ENCODE assay signal across 12 mouse cellular contexts in genomic region chr11:96929766-96930331, GRCm38 (mm10). TPM values are rescaled to one million over a fixed set of nuclear protein-coding genes. Genes with fewer than 3 reads are reported as not detected.
DNase-seq lines count a peak whose midpoint lies in the region; ATAC-seq and TF ChIP-seq lines count a peak whose summit lies in the region.
"Had no signal": no experiment of that assay in that cellular context is flagged by ENCODE, and none has a peak within 500 bp of the region (broad histone marks: within the 10 kb centered on the region; RNA-seq: fewer than 3 reads in every experiment).

No protein-coding gene starts in this region.

- TF ChIP-seq POLR2A in MEL (IDR thresholded peaks at IDR 0.05; ENCODE audit: control insufficient read depth in 1 of 2, insufficient read depth in 1 of 2, low read depth in 1 of 2, low read length in 2 of 2, poor library complexity in 1 of 2): no peak

- no peak overlapping the region for H3K9ac ChIP-seq in MEL (ENCODE audit: control insufficient read depth, low read depth, low read length, poor library complexity, severe bottlenecking)
- peak overlapping the region; percentile 5; the same call in 1 of the 2 replicates for H3K9ac ChIP-seq in embryonic facial prominence, embryonic 14.5 days (ENCODE audit: low read depth, low read length)
- peak overlapping the region; percentile 72 for H3K9ac ChIP-seq in kidney, embryonic 16.5 days (replicated peaks; ENCODE audit: low read length)
- peak overlapping the region; percentile 24 for H3K9ac ChIP-seq in liver, embryonic 14.5 days (replicated peaks)
- H3K9ac ChIP-seq: forebrain, embryonic 12.5 days had no signal

- H3K4me3 ChIP-seq in MEL (ENCODE audit: control insufficient read depth in 1 of 2, insufficient read depth in 1 of 2, low read depth in 2 of 2, low read length in 2 of 2): no peak overlapping the region
- H3K4me3 ChIP-seq in embryonic facial prominence, embryonic 14.5 days (ENCODE audit: low read depth, low read length): no peak overlapping the region
- peak overlapping the region; percentile 50 for H3K4me3 ChIP-seq in kidney, embryonic 16.5 days (ENCODE audit: low read length)
- 0 out of 4 replicates have a peak overlapping the region, but pooled peaks of 1 of the 2 experiments have one; percentile 6 for H3K4me3 ChIP-seq in liver, embryonic 14.5 days (ENCODE audit: insufficient read depth in 1 of 2, low read depth in 2 of 2, low read length in 2 of 2)
- H3K4me3 ChIP-seq: forebrain, embryonic 12.5 days had no signal

- peak; percentile 51 for DNase-seq in MEL (ENCODE audit: low read depth, low spot score)
- no peak for DNase-seq in embryonic facial prominence, embryonic 14.5 days (ENCODE audit: low spot score)
- DNase-seq in liver, embryonic 14.5 days (ENCODE audit: low read depth in 3 of 3, low spot score in 3 of 3): no peak
- no peak for DNase-seq in frontal cortex, postnatal 36 days (ENCODE audit: low spot score in 2 of 2)
- DNase-seq in embryo, embryonic 9.5 days (ENCODE audit: extremely low spot score): no peak
- no peak for DNase-seq in spleen, adult 18-20 months
- DNase-seq in gastrocnemius, adult 18-20 months (ENCODE audit: low spot score): no peak
- DNase-seq: heart, postnatal 36 days had no signal

- 0 out of 2 replicates have a peak overlapping the region, but pooled peaks have one; percentile 24 for H3K4me2 ChIP-seq in embryonic facial prominence, embryonic 14.5 days (ENCODE audit: low read depth, low read length)
- peak overlapping the region; percentile 52 for H3K4me2 ChIP-seq in kidney, embryonic 16.5 days (replicated peaks; ENCODE audit: low read depth, low read length)
- H3K4me2 ChIP-seq in liver, embryonic 14.5 days (ENCODE audit: low read depth): peak overlapping the region; percentile 47
- H3K4me2 ChIP-seq: forebrain, embryonic 12.5 days had no signal

- peaks cover 0 to 18% of the 10 kb centered on the region in 2 experiments; a peak in 2 of 4 replicates for H3K36me3 ChIP-seq in MEL (ENCODE audit: control insufficient read depth in 1 of 2, insufficient read depth in 2 of 2, low read length in 2 of 2)
- H3K36me3 ChIP-seq in embryonic facial prominence, embryonic 14.5 days (ENCODE audit: control insufficient read depth, insufficient read depth, low read length): no peaks in the 10 kb centered on the region
- H3K36me3 ChIP-seq in kidney, embryonic 16.5 days (ENCODE audit: insufficient read depth, low read length): no peaks in the 10 kb centered on the region
- H3K36me3 ChIP-seq in liver, embryonic 14.5 days (replicated peaks; ENCODE audit: control insufficient read depth, insufficient read depth, low read depth): no peaks in the 10 kb centered on the region
- H3K36me3 ChIP-seq: forebrain, embryonic 12.5 days had no signal

- TF ChIP-seq RAD21 in MEL (IDR thresholded peaks at IDR 0.05; ENCODE audit: low read depth, low read length): no peak

- no peaks in the 10 kb centered on the region for H3K9me3 ChIP-seq in MEL (replicated peaks; ENCODE audit: insufficient read depth, low read length)
- H3K9me3 ChIP-seq in embryonic facial prominence, embryonic 14.5 days (ENCODE audit: control insufficient read depth, low read length): no peaks in the 10 kb centered on the region
- no peaks in the 10 kb centered on the region for H3K9me3 ChIP-seq in kidney, embryonic 16.5 days (ENCODE audit: low read length)
- no peaks in the 10 kb centered on the region for H3K9me3 ChIP-seq in liver, embryonic 14.5 days (ENCODE audit: control insufficient read depth, low read length)
- H3K9me3 ChIP-seq: forebrain, embryonic 12.5 days had no signal

- no peak for ATAC-seq in embryonic facial prominence, embryonic 14.5 days (ENCODE audit: low read depth)
- ATAC-seq in kidney, embryonic 16.5 days (ENCODE audit: low FRiP score, low TSS enrichment): peak; percentile 72
- ATAC-seq in liver, embryonic 14.5 days (ENCODE audit: insufficient read depth): peak; percentile 60

- H3K27ac ChIP-seq in MEL (ENCODE audit: control insufficient read depth, low read depth, low read length): no peak overlapping the region
- H3K27ac ChIP-seq in embryonic facial prominence, embryonic 14.5 days (replicated peaks; ENCODE audit: low read depth, low read length): no peak overlapping the region
- H3K27ac ChIP-seq in kidney, embryonic 16.5 days (ENCODE audit: low read length): peak overlapping the region; percentile 99
- peak overlapping the region; percentile 69 for H3K27ac ChIP-seq in liver, embryonic 14.5 days
- H3K27ac ChIP-seq: forebrain, embryonic 12.5 days had no signal

- peak in 1 of 2 experiments; percentile 57; a peak in 1 of 4 replicates for TF ChIP-seq EP300 in MEL (IDR thresholded peaks at IDR 0.05; ENCODE audit: low read depth in 1 of 2, low read length in 2 of 2)
- peak; percentile 70 for TF ChIP-seq EP300 in liver, embryonic 14.5 days (IDR thresholded peaks at IDR 0.05; ENCODE audit: low read depth)

- no peak for TF ChIP-seq CTCF in MEL (IDR thresholded peaks at IDR 0.05 in 2 of 3, conservative IDR thresholded peaks at IDR 0.05 in 1 of 3; ENCODE audit: control insufficient read depth in 1 of 3, insufficient read depth in 1 of 3, low read depth in 2 of 3, low read length in 3 of 3, poor library complexity in 1 of 3, severe bottlenecking in 1 of 3)
- TF ChIP-seq CTCF in liver, embryonic 14.5 days (IDR thresholded peaks at IDR 0.05; ENCODE audit: low read depth): no peak

- H3K27me3 ChIP-seq in MEL (ENCODE audit: control insufficient read depth in 1 of 2, insufficient read depth in 2 of 2, low read length in 2 of 2): no peaks in the 10 kb centered on the region
- peaks cover 3% of the 10 kb centered on the region; the same call in 1 of the 2 replicates for H3K27me3 ChIP-seq in embryonic facial prominence, embryonic 14.5 days (replicated peaks; ENCODE audit: control insufficient read depth, insufficient read depth, low read length)
- no peaks in the 10 kb centered on the region for H3K27me3 ChIP-seq in kidney, embryonic 16.5 days (ENCODE audit: insufficient read depth, low read length)
- H3K27me3 ChIP-seq in liver, embryonic 14.5 days (ENCODE audit: control insufficient read depth, insufficient read depth, low read length): no peaks in the 10 kb centered on the region

- H3K4me1 ChIP-seq in MEL (ENCODE audit: control insufficient read depth in 1 of 2, insufficient read depth in 2 of 2, low read length in 2 of 2): peaks cover 9 to 23% of the 10 kb centered on the region in 2 experiments
- peaks cover 4% of the 10 kb centered on the region; the same call in 1 of the 2 replicates for H3K4me1 ChIP-seq in embryonic facial prominence, embryonic 14.5 days (ENCODE audit: control insufficient read depth, insufficient read depth, low read length)
- H3K4me1 ChIP-seq in kidney, embryonic 16.5 days (ENCODE audit: insufficient read depth, low read length): peaks cover 22% of the 10 kb centered on the region
- H3K4me1 ChIP-seq in liver, embryonic 14.5 days (replicated peaks; ENCODE audit: control insufficient read depth in 2 of 2, insufficient read depth in 2 of 2, low read length in 1 of 2): peaks cover 77 to 83% of the 10 kb centered on the region in 2 experiments

- WGBS in embryonic facial prominence, embryonic 14.5 days: 47% methylated on average over 9 of the region's 9 CpGs
- 54% methylated on average over 9 of the region's 9 CpGs for WGBS in kidney, embryonic 16.5 days
- WGBS in liver, embryonic 14.5 days (ENCODE audit: insufficient replicate concordance): 16% methylated on average over 9 of the region's 9 CpGs

- H3K79me2 ChIP-seq in MEL (ENCODE audit: control insufficient read depth, insufficient read depth, low read length, poor library complexity): no peaks in the 10 kb centered on the region

RNA-seq across cellular contexts. Expression of gene Prr15l, which starts 1.9 kb away (rescaled TPM):
- total RNA-seq in MEL (2012; rRNA removed): 0.08 TPM in 1 of 2 replicates, not detected in the other
- under 1 TPM in 1 of 2 experiments, not detected in 1; 0.19 TPM for polyA plus RNA-seq in MEL (2012; ENCODE audit: insufficient read depth in 1 of 2, insufficient read length in 2 of 2, low read depth in 1 of 2, low replicate concordance in 2 of 2, missing spikeins in 1 of 2)
- polyA plus RNA-seq in embryonic facial prominence, embryonic 14.5 days (2014; fragmentation: Nextera tagmentation; extraction: Ambion mirVana): 3.1 and 4.7 TPM in 2 replicates
- polyA plus RNA-seq in kidney, embryonic 16.5 days (2015; fragmentation: Nextera tagmentation; extraction: Ambion mirVana): 52.5 and 55.8 TPM in 2 replicates
- polyA plus RNA-seq in liver, embryonic 14.5 days (2012; rRNA removed): 2.8 and 3.3 TPM in 2 replicates
- 4.9 and 8.5 TPM in 2 replicates for polyA plus RNA-seq in liver, embryonic 14.5 days (2014; fragmentation: Nextera tagmentation; extraction: Ambion mirVana)
- not detected for total RNA-seq in gastrocnemius, adult 18-20 months (2021)
- total RNA-seq: layer of hippocampus, adult 18-20 months; left cerebral cortex, postnatal 14 days had no signal

RNA-seq across cellular contexts. Expression of gene Cdk5rap3, which starts 13.6 kb away (rescaled TPM):
- total RNA-seq in MEL (2012; rRNA removed): 45.2 and 48.9 TPM in 2 replicates
- 10 to 100 TPM in 1 of 2 experiments, not detected in 1; 55.4 TPM for polyA plus RNA-seq in MEL (2012; ENCODE audit: insufficient read depth in 1 of 2, insufficient read length in 2 of 2, low read depth in 1 of 2, low replicate concordance in 2 of 2, missing spikeins in 1 of 2)
- 65.5 and 83.4 TPM in 2 replicates for polyA plus RNA-seq in embryonic facial prominence, embryonic 14.5 days (2014; fragmentation: Nextera tagmentation; extraction: Ambion mirVana)
- 83.7 and 88.3 TPM in 2 replicates for polyA plus RNA-seq in kidney, embryonic 16.5 days (2015; fragmentation: Nextera tagmentation; extraction: Ambion mirVana)
- polyA plus RNA-seq in liver, embryonic 14.5 days (2012; rRNA removed): 14.2 and 20.1 TPM in 2 replicates
- polyA plus RNA-seq in liver, embryonic 14.5 days (2014; fragmentation: Nextera tagmentation; extraction: Ambion mirVana): 34.1 and 36.4 TPM in 2 replicates
- 10 to 100 TPM; 24.9 to 25.7 TPM for total RNA-seq in gastrocnemius, adult 18-20 months (2021)

RNA-seq across cellular contexts. Expression of gene Pnpo, which starts 13.9 kb away (rescaled TPM):
- 41.7 and 55.7 TPM in 2 replicates for total RNA-seq in MEL (2012; rRNA removed)
- 10 to 100 TPM in 1 of 2 experiments, not detected in 1; 38.8 TPM for polyA plus RNA-seq in MEL (2012; ENCODE audit: insufficient read depth in 1 of 2, insufficient read length in 2 of 2, low read depth in 1 of 2, low replicate concordance in 2 of 2, missing spikeins in 1 of 2)
- 26.8 and 27.4 TPM in 2 replicates for polyA plus RNA-seq in embryonic facial prominence, embryonic 14.5 days (2014; fragmentation: Nextera tagmentation; extraction: Ambion mirVana)
- polyA plus RNA-seq in kidney, embryonic 16.5 days (2015; fragmentation: Nextera tagmentation; extraction: Ambion mirVana): 38.0 TPM in 2 replicates
- 315 and 355 TPM in 2 replicates for polyA plus RNA-seq in liver, embryonic 14.5 days (2012; rRNA removed)
- 564 and 592 TPM in 2 replicates for polyA plus RNA-seq in liver, embryonic 14.5 days (2014; fragmentation: Nextera tagmentation; extraction: Ambion mirVana)
- 1 to 10 TPM; 7.6 to 9.0 TPM for total RNA-seq in gastrocnemius, adult 18-20 months (2021)

RNA-seq across cellular contexts. Expression of gene Sp2, which starts 52.9 kb away (rescaled TPM):
- total RNA-seq in MEL (2012; rRNA removed): 1.4 and 2.2 TPM in 2 replicates
- polyA plus RNA-seq in MEL (2012; ENCODE audit: insufficient read depth in 1 of 2, insufficient read length in 2 of 2, low read depth in 1 of 2, low replicate concordance in 2 of 2, missing spikeins in 1 of 2): 10 to 100 TPM in 1 of 2 experiments, not detected in 1; 20.3 TPM
- 15.2 and 16.2 TPM in 2 replicates for polyA plus RNA-seq in embryonic facial prominence, embryonic 14.5 days (2014; fragmentation: Nextera tagmentation; extraction: Ambion mirVana)
- polyA plus RNA-seq in kidney, embryonic 16.5 days (2015; fragmentation: Nextera tagmentation; extraction: Ambion mirVana): 21.2 and 25.1 TPM in 2 replicates
- 7.7 and 8.0 TPM in 2 replicates for polyA plus RNA-seq in liver, embryonic 14.5 days (2012; rRNA removed)
- polyA plus RNA-seq in liver, embryonic 14.5 days (2014; fragmentation: Nextera tagmentation; extraction: Ambion mirVana): 13.7 and 17.1 TPM in 2 replicates
- 10 to 100 TPM; 11.2 TPM for total RNA-seq in gastrocnemius, adult 18-20 months (2021)

Comparison
In these comparisons a context has a peak if more than half of its experiments do, and no peak if none do; other contexts are left out.
1. H3K27ac ChIP-seq: peak in kidney, embryonic 16.5 days (single experiment) and liver, embryonic 14.5 days (single experiment); none in MEL (single experiment) and embryonic facial prominence, embryonic 14.5 days (single experiment).
2. Peak in every context shown above with its lines, with median percentiles within 50 percentile points of each other: H3K4me2 ChIP-seq.